Mouse (Mus musculus) bone marrow, adult 2 months (tissue): ENCODE data around the gene Matn4. TPM values are rescaled to one million over a fixed set of nuclear protein-coding genes. Genes with fewer than 3 reads are reported as not detected.

Experiments
- H3K27ac ChIP-seq: fragments of 200-500 bp; 2 replicates; pipeline ENCODE4 v1.5.1; 2012; ENCODE audit warnings: low read depth, mild to moderate bottlenecking, control low read depth, inconsistent platforms, low read length; ENCODE audit not compliant: control insufficient read depth, poor library complexity, insufficient read depth
- H3K4me1 ChIP-seq: fragments of 200-500 bp; 2 replicates; pipeline ENCODE4 v1.6.1; 2011; ENCODE audit warnings: low read length; ENCODE audit not compliant: control insufficient read depth, insufficient read depth
- H3K4me3 ChIP-seq: fragments of 200-500 bp; replicated peaks from 2 replicates; pipeline ENCODE3; 2011; ENCODE audit warnings: mild to moderate bottlenecking, low read depth, low read length, control low read depth; ENCODE audit not compliant: control insufficient read depth
- CTCF ChIP-seq: fragments of 200-500 bp; IDR thresholded peaks from 2 replicates; pipeline ENCODE4 v1.5.1; 2011; ENCODE audit warnings: low read length, control low read depth; ENCODE audit not compliant: control insufficient read depth, insufficient read depth
- POLR2A ChIP-seq: fragments of 200-500 bp; IDR thresholded peaks from 2 replicates; pipeline ENCODE4 v1.6.1; 2011; ENCODE audit warnings: low read depth, mild to moderate bottlenecking, control low read depth, low read length, borderline replicate concordance; ENCODE audit not compliant: control insufficient read depth
- WGBS: fragments of 180-500 bp; shearing (Covaris S2); methylation state at CpG from one replicate; pipeline ENCODE4 v1.1.7; 2018; 5-methylcytosine and 5-hydroxymethylcytosine counted together
- polyA plus RNA-seq: library from polyadenylated mRNA; stranded (reverse); fragments of >200 nt; gene quantifications from 2 replicates; pipeline ENCODE4 v1.2.4, GENCODE M21; 2011; ENCODE audit warnings: low replicate concordance; ENCODE audit not compliant: missing spikeins, insufficient read depth, insufficient read length

Matn4 gene
- polyA plus RNA-seq, 1 experiment = 1.2 TPM

- no peaks in the 10 kb centered on the region for H3K4me1 ChIP-seq
- no peak for TF ChIP-seq CTCF
- TF ChIP-seq POLR2A = no peak
- 65% methylated on average over 3 of the region's 3 CpGs for WGBS
- no peak overlapping the region for H3K27ac ChIP-seq
- no peak overlapping the region for H3K4me3 ChIP-seq
Observed at GRCm38 (mm10) chr2:164446086-164446469, 41.1 kb upstream of the Matn4 start.

GRCm38 (mm10) chr2:164445399-164446085, 40.6 kb upstream of the Matn4 start:
- TF ChIP-seq CTCF = no peak
- no peak for TF ChIP-seq POLR2A
- H3K4me3 ChIP-seq = no peak overlapping the region
- H3K27ac ChIP-seq = no peak overlapping the region
- 76% methylated on average over 3 of the region's 3 CpGs for WGBS
- no peaks in the 10 kb centered on the region for H3K4me1 ChIP-seq

- no peak overlapping the region for H3K27ac ChIP-seq
- TF ChIP-seq POLR2A = no peak
- no peak for TF ChIP-seq CTCF
- WGBS = 75% methylated on average over 2 of the region's 2 CpGs
- no peaks in the 10 kb centered on the region for H3K4me1 ChIP-seq
- no peak overlapping the region for H3K4me3 ChIP-seq
Observed at GRCm38 (mm10) chr2:164444701-164445100, 39.7 kb upstream of the Matn4 start.

GRCm38 (mm10) chr2:164443460-164444000, 38.6 kb upstream of the Matn4 start, which contains the start of gene Sdc4:
TSS of gene Sdc4 (minus strand) at chr2:164443887.
- no peak for TF ChIP-seq POLR2A
- no peak for TF ChIP-seq CTCF
- no peaks in the 10 kb centered on the region for H3K4me1 ChIP-seq
- H3K27ac ChIP-seq = peak within 1 kb of the TSS; percentile 80
- H3K4me3 ChIP-seq = peak within 1 kb of the TSS; percentile 76
- 19% methylated on average over 18 of the region's 18 CpGs for WGBS

- Histone ChIP-seq H3K27ac (peak overlapping the region; percentile 80), H3K4me1 (no peaks in the 10 kb centered on the region), H3K4me3 (peak overlapping the region; percentile 76)
- WGBS = 1% methylated on average over 26 of the region's 26 CpGs
- TF ChIP-seq CTCF (no peak), POLR2A (peak; percentile 80; the same call in 1 of the 2 replicates)
Observed at GRCm38 (mm10) chr2:164443051-164443437, 38.1 kb upstream of the Matn4 start.

GRCm38 (mm10) chr2:164442315-164443050, 37.5 kb upstream of the Matn4 start:
- Histone ChIP-seq H3K4me1 (no peaks in the 10 kb centered on the region), H3K27ac (peak overlapping the region; percentile 80), H3K4me3 (peak overlapping the region; percentile 76)
- TF ChIP-seq POLR2A (no peak), CTCF (no peak)
- WGBS = 6% methylated on average over 29 of the region's 29 CpGs

- 14% methylated on average over 7 of the region's 7 CpGs for WGBS
Observed at GRCm38 (mm10) chr2:164441731-164442130, 36.8 kb upstream of the Matn4 start.

GRCm38 (mm10) chr2:164441155-164441554, 36.2 kb upstream of the Matn4 start:
- TF ChIP-seq CTCF (no peak), POLR2A (no peak)
- peak overlapping the region; percentile 65; the same call in 1 of the 2 replicates for H3K27ac ChIP-seq
- 2% methylated on average over 8 of the region's 8 CpGs for WGBS

More at GRCm38 (mm10) chr2:164441731-164442130, 36.8 kb upstream of the Matn4 start:
- H3K27ac ChIP-seq = no peak overlapping the region
- no peak for TF ChIP-seq POLR2A
- no peak for TF ChIP-seq CTCF
- peak overlapping the region; percentile 76 for H3K4me3 ChIP-seq
- H3K4me1 ChIP-seq = no peaks in the 10 kb centered on the region

More at GRCm38 (mm10) chr2:164441155-164441554, 36.2 kb upstream of the Matn4 start:
- H3K4me1 ChIP-seq = no peaks in the 10 kb centered on the region
- peak overlapping the region; percentile 58 for H3K4me3 ChIP-seq
